Mouse (Mus musculus): ENCODE measurements at regions not wholly inside any gene's neighbourhood (a gene's known extent, or its start where the extent isn't known, plus 50 kb on each side); places are given as distances from the start of the nearest gene placed in this dataset.

DNA sequence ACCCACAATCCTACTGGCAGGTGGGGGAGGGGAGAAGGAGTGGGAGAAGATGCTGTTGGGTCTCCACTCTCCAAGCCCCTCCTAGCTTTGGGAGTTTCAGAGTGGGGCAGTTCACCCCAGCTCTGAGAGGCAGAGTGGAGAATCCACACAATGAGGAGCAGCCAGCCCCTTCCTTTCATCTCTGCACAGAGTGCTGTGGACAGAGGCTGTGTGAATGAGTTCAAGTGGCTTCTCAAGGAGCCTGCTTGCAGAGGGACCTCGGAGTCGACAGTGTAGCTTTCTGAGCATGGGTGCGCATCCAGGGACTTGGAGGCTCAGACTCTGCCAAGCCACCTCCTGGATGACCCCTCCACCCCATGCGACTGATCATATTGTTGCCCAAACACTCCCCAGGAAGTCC is 88.9 kb upstream of the Gm26897 start:
- no peak for ATAC-seq (replicated peaks; ENCODE audit: low FRiP score, low TSS enrichment, poor library complexity, severe bottlenecking)

DNA sequence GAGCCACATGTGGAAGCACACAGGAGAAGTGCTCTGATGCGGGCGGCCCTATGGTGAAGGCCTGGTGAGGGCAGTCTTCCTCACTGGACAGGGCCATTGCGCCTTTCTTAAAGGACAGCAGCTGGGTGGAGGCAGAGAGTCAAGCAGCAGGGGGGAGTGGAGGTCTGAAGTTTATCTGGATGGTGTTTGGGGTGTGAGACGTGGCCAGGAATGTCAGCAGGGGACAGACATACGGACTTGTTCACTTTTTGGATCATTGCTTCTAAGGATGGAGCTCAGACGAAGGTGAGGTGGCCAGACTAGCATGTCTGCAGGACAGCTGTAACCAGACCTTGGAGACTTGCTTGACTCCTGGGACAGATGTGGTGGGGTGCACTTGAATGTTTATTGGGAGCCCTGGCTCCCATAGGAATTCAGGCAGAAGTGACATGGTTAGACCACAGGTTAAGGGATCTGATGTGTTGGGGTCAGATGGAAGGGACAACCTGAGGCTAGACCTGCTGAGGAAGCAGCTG is 86.0 kb upstream of the Gm26897 start:
- no peak for ATAC-seq (replicated peaks; ENCODE audit: low FRiP score, low TSS enrichment, poor library complexity, severe bottlenecking)

DNA sequence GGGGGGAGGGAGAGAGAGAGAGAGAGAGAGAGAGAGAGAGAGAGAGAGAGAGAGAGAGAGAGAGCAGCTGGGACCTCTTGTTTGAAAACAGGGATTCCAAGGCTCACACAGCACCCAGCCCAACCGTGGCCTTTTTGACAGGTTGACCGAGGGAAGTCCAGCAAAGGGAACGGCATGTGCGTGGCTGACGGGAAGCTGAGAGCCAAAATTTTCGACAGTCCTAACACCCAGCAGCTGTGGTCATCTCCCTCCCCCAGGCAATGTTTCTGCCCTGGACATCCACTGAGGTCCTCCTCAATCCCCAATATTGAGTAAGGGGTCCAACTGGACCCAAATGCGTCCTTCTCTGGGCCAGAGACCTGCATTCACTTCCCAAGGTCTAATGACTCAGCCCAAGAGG is 85.2 kb upstream of the Gm26897 start:
- no peak for ATAC-seq (replicated peaks; ENCODE audit: low FRiP score, low TSS enrichment, poor library complexity, severe bottlenecking)

DNA sequence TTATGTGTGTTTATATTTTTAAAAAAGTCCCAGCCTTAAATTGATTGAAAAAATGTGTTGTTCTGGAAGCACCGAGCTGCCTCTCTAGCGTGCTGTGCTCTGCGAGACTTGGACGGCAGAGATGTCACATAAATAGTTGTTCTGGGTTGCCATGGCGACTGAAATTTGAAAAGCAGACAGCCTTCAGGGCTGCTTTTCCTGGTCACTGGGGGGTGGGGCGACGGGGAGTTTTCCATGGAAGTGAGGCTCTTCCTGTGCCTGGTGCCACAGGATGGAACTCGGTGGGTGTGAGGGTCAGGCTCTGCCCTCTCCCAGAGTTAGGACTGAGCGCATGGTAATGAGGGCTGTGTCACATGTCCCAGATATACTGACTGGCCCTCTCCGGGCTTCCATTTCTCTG is 84.7 kb upstream of the Gm26897 start:
- ATAC-seq (replicated peaks; ENCODE audit: low FRiP score, low TSS enrichment, poor library complexity, severe bottlenecking), result no peak

DNA sequence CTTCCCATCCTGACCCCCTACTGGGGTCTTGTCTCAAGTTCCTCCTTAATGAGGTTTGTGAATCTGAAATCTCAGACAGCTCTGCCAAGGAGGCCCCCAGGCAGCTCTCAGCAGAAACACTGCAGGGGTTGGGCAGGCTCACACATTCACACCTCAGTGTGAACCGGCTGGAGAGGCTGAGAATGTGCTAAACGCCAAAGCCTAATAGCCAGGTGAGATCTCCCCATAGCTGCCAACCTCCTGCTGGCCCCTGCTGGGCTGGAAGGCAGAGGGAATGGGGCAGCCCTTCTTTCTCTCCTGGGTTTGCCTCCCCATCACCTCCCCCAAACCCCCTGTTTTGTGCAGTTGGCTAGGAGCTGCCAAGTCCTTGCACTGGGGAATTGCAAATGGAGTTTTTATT is 81.3 kb upstream of the Gm26897 start:
- ATAC-seq (replicated peaks; ENCODE audit: low FRiP score, low TSS enrichment, poor library complexity, severe bottlenecking), result no peak

DNA sequence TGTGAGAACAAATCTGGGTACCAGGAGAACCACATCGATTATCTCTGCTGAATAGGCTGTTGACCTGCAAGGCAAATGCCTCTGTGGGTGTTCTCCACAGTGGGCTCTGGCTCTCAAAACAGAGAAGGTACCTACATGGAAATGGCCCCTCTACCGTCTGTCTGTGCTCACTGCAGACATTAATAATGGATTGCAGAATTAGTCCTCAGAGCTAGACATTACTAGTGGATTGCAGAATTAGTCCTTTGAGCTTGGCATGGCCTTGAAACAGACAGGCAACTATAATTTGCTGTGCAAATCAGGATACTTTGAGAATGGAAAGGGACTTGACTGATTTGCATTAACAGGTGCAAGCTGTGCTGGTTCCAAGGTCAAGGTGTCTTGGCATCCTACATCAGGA is 77.3 kb upstream of the Gm26897 start:
- ATAC-seq (replicated peaks; ENCODE audit: low FRiP score, low TSS enrichment, poor library complexity, severe bottlenecking), result no peak

DNA sequence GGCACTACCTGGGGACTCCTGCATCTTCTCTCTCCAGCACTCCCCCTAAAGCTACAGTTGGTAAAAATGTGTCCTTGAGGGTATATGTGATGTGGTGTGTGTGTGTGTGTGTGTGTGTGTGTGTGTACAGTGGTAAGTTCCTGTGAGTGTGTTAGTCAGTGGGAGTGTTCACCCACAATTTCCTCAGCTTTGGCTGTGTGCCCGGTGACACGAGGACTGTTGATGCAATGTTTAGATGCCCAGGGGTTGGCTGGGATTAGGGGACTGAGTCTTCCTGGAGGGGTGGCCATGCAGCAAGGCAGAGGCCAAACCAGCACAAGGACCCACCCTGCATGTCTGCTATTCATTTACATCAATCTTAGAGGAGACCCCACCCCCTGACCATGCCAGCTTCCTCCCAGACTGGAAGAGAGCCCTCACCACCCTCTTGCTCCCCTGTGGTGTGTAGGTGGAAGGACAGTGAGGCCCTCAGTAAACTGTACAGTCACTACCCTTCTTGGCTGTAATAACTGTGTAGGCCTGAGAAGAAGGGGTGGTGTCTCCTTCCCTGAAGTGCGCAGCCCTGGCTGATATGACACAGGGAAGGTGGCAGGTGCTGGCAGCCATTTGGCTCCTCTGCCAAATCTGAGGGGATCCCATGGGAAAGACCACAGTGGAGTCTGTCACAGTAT is 75.8 kb upstream of the Gm26897 start:
- ATAC-seq (replicated peaks; ENCODE audit: low FRiP score, low TSS enrichment, poor library complexity, severe bottlenecking), result no peak

DNA sequence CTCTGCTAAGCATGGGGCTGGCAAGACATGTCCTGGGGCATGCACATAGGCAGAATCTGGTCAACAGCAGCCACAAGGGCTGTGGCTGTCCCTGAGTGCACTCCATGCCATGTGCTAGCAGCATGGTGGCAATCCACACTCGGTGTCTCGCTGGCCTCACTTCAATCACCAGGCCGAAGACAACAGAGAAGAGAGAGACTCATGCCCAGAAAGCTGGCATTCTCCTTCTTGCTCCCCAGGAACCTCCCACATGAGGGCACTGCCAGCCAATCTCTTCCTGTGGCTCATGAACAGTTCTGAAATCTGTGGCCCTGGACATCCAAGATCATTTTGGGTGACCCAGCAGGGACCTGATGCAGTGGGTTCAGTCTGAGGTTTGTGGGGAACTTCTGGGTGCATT is 74.5 kb upstream of the Gm26897 start:
- ATAC-seq (replicated peaks; ENCODE audit: low FRiP score, low TSS enrichment, poor library complexity, severe bottlenecking), result no peak

DNA sequence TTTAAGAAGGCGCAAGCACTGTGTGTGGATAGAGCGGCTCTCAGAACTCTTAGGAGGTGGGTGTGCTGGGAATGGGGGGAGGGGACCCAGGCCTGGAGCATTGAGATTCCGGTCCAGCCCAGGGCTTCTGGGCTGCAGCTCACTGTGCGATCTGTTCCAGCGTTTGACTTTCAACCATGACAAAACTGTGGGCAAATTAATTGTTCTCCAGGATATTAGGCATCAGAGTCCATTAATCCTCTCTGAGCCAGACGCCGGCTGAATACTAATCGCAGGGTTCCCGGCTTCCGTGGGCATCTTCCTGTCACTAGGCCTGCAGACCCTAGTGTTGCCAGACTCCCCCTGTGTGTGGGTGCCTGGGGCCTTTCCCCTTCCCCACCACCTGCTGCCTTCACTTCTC is 73.3 kb upstream of the Gm26897 start:
- no peak for ATAC-seq (replicated peaks; ENCODE audit: low FRiP score, low TSS enrichment, poor library complexity, severe bottlenecking)

DNA sequence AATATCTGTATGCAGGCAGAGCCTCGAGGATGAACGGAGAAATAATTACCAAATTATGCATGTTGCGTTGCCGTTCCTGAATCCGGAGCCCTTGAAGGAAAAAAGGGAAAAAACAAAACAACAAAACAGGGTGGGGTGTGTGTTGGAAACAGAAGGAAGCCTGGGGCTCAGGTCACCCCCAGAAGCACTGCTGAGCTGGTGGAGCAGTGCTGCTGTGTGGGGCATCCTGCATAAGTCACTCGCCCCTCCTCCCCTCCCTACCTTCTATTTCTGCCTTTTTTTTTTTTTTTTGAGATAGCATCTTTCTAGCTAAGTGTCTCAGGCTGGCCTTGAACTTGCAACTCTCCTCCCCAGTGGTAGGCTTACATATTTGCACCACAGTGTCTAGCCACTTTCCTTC is 72.8 kb upstream of the Gm26897 start:
- no peak for ATAC-seq (replicated peaks; ENCODE audit: low FRiP score, low TSS enrichment, poor library complexity, severe bottlenecking)

DNA sequence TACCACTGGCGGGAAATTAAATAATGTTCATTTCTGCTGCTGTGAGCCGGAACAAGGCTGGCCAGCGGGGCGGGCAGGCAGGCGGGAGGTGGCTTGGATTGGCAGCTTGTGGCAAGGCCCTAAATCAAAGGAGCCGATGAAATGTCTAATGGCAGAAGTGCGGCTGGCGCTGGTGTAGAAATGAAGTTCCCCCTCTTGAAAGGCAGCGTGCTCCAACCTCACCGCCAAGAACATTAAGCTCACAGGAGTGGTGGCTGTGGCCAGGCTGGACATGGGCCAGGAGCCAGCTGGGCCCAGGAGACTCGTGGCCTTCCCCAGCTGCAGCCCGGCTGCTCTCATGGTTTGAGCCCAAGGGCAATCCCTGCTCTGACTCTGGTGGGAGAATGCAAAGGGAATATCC is 71.8 kb upstream of the Gm26897 start:
- ATAC-seq (replicated peaks; ENCODE audit: low FRiP score, low TSS enrichment, poor library complexity, severe bottlenecking), result no peak

DNA sequence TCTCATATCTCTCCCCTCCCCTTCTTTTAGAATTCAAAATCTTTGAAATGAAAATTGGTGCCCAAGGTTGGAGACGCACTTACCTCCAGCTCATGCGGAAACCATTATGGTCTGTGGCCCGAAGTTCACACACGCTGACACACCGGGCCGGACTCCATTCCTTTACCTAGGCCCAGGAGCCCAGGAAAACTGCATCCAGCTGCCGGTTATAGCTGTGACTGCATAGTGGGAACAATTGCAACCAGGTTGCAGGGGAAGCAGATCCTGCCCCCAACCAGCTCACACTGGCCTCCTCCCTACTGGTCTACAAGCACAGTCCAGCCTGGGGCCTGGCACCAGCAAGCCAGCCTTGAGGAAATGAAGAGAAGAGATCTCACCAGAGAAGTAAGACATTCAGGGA is 69.9 kb upstream of the Gm26897 start:
- no peak for ATAC-seq (replicated peaks; ENCODE audit: low FRiP score, low TSS enrichment, poor library complexity, severe bottlenecking)

DNA sequence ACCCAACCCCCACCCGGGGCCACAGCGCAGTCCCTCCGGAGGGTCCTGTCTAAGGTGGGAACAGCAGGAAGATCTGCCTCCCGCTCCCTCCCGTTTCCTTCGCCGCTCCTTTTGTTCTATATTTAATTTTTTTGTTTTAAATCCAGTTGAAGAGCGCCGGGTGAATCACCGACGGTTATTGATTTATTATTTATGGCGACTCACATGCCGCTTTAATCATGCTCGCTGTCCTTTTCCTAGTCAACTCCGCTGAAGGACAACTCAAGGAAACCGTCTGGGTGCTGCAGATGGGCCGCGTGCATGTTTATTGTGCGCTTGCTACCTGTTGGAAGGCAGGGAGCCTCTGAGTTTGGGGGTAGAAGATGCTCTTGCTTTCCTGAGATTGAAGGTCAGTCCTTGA is 68.3 kb upstream of the Gm26897 start:
- no peak for ATAC-seq (replicated peaks; ENCODE audit: low FRiP score, low TSS enrichment, poor library complexity, severe bottlenecking)

DNA sequence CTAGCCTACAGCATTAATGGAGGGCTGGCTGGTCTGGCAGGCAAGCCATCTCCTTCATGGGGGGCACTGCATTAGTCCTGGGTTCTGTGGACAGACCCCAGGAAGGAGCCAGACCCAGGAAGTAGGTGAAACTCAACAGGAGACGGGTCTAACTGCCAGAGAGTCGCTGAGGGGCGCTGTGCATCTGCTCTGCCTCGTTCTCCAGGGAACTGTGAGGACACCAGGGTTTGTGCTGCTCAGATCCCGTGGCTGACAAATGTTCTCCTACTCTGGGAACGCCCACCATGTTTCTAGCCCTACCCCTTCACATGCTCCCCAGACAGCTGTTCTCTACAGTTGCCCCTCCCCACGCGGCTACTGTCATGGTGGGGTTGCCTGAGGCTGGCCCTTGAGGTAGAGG is 67.7 kb upstream of the Gm26897 start:
- no peak for ATAC-seq (replicated peaks; ENCODE audit: low FRiP score, low TSS enrichment, poor library complexity, severe bottlenecking)

DNA sequence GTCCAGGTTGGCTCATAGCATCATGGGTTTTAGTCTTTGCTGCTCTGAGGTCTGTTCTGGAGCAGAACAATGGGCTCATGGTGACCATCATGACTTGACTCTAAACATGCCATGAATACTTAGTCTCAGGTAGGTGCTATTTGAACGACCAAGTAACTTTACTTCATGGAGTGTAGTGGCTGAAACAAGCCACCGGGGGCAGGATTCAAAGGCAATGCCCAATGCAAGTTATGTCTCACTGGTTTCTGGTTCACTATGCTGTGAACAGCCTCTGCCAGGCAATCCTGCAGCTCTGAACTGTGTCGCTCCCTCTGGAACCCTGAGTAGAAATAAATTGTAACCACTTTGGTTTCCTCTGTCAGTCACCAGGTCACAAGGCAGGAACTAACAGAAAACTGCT is 65.8 kb upstream of the Gm26897 start:
- ATAC-seq (replicated peaks; ENCODE audit: low FRiP score, low TSS enrichment, poor library complexity, severe bottlenecking), result peak; percentile 34; the same call in 1 of the 2 replicates

DNA sequence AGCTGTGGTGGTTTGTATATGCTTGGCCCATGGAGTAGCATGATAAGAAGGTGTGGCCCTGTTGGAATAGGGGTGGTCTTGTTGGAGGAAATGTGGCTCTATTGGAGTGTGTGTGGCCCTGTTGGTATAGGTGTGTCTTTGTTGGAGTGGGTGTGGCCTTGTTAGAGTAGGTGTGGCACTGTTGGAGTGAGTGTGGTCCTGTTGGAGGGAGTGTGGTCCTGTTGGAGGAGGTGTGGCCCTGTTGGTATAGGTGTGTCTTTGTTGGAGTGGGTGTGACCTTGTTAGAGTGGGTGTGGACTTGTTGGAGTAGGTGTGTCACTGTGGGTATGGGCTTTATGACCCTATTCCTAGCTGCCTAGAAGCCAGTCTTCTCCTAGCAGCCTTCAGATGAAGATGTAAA is 64.6 kb upstream of the Gm26897 start:
- ATAC-seq (replicated peaks; ENCODE audit: low FRiP score, low TSS enrichment, poor library complexity, severe bottlenecking), result no peak

DNA sequence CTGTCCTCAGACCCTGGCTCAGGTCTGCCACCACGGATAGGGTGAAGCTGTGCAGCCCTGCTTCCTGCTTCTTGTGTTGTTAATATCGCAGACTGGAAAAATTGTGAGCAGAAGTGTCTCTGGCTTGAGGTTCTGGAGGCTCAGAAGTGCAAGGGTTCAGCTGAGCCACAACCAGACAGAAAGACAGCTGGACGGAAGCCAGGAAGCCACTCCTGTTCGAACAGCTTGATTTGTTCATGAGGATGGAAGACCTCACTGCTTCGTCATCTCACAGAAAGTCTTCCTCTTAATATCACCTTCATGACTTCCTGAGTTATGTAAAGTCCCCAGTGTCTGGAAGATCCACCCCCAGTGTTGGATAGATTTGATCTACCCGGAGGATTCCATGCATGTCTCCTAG is 62.0 kb upstream of the Gm26897 start:
- no peak for ATAC-seq (replicated peaks; ENCODE audit: low FRiP score, low TSS enrichment, poor library complexity, severe bottlenecking)

DNA sequence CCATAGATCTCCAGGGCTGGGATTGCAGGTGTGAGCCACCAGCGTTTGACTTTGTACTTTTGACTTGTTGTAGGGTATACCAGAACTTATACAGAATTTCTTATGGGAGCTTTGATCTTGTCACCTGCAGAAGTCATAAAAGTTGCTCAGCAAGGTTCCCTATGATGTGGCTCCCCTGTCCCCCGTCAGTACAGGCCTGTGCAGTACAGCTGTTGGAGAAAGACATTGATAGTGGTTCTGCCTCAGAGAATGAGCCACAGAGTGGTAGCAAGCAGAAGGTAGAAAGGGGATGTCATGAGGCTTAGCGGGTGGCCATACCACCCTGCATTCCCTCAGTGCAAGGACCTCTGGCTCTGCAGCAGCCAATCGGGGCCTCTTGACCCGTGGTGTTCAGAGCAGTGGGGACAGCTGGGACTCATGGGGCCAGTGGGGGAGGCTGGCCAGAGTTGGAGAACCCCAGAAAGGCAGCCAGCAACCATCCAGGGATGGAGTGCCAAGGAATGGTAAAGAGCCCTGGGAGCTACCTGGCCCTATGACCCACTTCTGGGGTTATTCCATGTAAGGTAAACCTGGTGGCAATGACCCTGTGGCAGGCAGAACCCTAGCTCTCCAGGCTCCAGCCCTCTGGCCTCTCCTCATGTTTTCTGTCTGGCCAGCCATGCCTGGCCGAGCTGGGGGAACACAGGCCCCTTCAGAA is 58.6 kb upstream of the Gm26897 start:
- ATAC-seq (replicated peaks; ENCODE audit: low FRiP score, low TSS enrichment, poor library complexity, severe bottlenecking), result no peak

DNA sequence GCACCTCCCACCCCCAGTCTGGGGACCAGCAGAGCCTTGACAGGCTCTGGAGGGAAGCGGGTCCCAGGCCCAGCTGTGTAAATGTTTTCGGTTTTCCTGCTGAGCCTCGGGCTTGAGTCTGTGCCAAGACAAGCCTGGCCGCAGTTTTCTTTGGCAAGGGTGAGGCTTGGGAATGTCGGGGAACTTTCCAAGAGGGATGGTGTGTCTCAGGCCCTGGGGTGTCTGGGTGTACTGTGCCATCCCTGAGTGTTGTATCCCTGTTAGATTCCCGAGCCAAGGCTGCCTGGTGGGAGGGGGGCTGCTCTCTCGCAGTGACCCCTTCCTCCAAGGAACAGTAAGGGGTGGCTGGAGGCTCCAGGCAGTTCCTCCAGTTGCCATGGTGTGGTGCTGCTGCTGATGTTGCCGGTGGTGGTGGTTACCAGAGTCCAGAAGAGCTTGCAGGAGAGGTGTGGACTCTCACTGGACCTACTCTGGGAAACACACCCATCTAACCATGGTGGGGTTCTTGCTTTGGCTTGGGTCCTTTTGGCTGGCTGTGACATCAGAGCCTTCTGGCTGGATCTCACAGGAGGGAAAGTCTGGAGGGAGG is 58.0 kb upstream of the Gm26897 start:
- no peak for ATAC-seq (replicated peaks; ENCODE audit: low FRiP score, low TSS enrichment, poor library complexity, severe bottlenecking)

DNA sequence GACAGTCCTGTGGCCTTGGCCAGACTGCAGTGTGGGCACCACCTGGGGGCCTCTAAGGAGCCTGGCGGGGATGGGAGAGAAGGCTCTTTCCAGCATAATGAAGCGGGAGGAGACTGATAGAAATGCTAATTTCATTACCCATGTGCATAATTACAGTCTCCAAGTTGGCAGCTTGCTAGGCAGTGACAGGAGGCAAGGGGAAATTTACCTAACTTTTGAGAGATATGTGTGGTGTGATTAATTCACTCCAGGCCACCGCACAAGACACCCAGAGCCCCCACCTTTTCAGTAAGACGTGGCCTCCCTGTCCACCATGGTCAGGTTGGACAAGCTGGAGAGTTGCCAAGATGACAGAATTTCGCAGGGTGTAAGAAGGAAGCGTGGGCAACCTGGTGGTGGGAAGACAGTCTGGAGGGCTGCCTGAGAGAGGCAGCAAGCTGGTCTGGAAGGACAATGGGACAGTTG is 55.8 kb upstream of the Gm26897 start:
- ATAC-seq (replicated peaks; ENCODE audit: low FRiP score, low TSS enrichment, poor library complexity, severe bottlenecking), result no peak

DNA sequence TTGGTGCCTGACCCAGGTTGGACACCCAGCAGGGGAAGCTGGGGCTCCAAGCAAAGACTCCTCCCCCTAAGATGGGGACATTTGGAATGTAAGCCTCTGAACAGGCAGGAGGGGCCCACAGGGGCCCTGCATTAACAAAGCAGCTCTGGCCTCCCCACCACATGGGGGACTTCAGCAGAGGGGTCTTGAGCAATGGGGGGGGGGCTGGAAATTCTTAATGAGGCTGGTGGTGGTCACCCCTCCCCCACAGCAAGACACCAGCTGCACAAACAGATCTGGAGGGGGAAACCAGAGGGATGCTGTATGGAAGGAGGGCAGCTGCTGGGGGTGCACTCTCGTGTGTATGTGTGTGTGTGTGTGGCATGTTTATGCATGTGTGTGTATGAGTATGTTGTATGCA is 55.2 kb upstream of the Gm26897 start:
- no peak for ATAC-seq (replicated peaks; ENCODE audit: low FRiP score, low TSS enrichment, poor library complexity, severe bottlenecking)

All from megakaryocyte-erythroid progenitor cell, adult 5-6 weeks (primary cell).